Mouse (Mus musculus) liver, embryonic 14.5 days (tissue): Measurements from ENCODE around the gene Ggact.

Source experiments
- CTCF ChIP-seq: IDR thresholded peaks from 2 replicates; pipeline ENCODE4 v1.5.1; 2016; ENCODE audit warnings: antibody characterized with exemption, low read depth, control low read depth
- EP300 ChIP-seq: IDR thresholded peaks from 2 replicates; pipeline ENCODE4 v1.6.1; 2016; ENCODE audit warnings: antibody characterized with exemption, low read depth

DNA sequence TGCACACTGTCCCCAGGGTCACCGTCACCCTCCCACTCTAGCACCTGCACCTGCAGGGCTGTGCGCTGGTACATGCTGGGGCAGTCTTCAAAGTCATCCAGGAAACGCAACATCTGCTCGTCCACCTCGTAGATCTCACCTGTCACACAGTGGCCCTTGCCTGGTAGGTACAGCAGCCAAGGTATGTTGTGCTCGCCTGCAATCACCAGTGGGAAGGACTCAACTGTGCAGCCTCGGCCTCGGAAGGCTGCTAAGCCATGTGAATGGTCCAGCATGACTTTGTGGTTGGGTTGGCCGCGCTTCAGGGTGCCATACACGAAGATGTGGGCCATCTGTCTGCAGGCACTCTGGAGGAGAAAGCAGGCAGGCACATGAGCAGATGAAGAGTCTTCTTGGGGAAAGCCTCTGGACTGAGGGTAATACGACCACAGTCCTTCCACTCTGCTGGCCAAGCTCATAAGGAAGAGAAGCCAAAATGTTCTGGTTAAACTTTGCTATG is 22.0 kb downstream of the Ggact start:
- TF ChIP-seq CTCF (no peak), EP300 (no peak)
